Comparison of ENCODE assay signal across 14 mouse cellular contexts in genomic region chr4:129242761-129243160, GRCm38 (mm10). TPM values are rescaled to one million over a fixed set of nuclear protein-coding genes. Genes with fewer than 3 reads are reported as not detected.
DNase-seq lines count a peak whose midpoint lies in the region; ATAC-seq and TF ChIP-seq lines count a peak whose summit lies in the region.
"Had no signal": no experiment of that assay in that cellular context is flagged by ENCODE, and none has a peak within 500 bp of the region (broad histone marks: within the 10 kb centered on the region; RNA-seq: fewer than 3 reads in every experiment).

No protein-coding gene starts in this region.

- ATAC-seq in forebrain, embryonic 12.5 days (ENCODE audit: low FRiP score), result no peak
- ATAC-seq in forebrain, embryonic 15.5 days (replicated peaks), result no peak
- no peak for ATAC-seq in midbrain, postnatal 0 days (ENCODE audit: low FRiP score)
- no peak for ATAC-seq in hindbrain, embryonic 14.5 days (ENCODE audit: low FRiP score)
- no peak for ATAC-seq in stomach, embryonic 15.5 days (ENCODE audit: insufficient read depth, low FRiP score, low read depth)

- no peak for TF ChIP-seq CTCF in midbrain, postnatal 0 days (IDR thresholded peaks at IDR 0.05)

- intact Hi-C loops in gastrocnemius, postnatal 14 days (cut with DNase I; ENCODE audit: low total_unique reads), result no loop called here

- H3K9me3 ChIP-seq in forebrain, embryonic 12.5 days, result no peaks in the 10 kb centered on the region
- H3K9me3 ChIP-seq in forebrain, embryonic 15.5 days, result no peaks in the 10 kb centered on the region
- H3K9me3 ChIP-seq in midbrain, embryonic 10.5 days (replicated peaks), result no peaks in the 10 kb centered on the region
- H3K9me3 ChIP-seq in midbrain, postnatal 0 days (ENCODE audit: low read length), result no peaks in the 10 kb centered on the region
- H3K9me3 ChIP-seq in hindbrain, embryonic 14.5 days (ENCODE audit: control insufficient read depth, low read length), result no peaks in the 10 kb centered on the region
- no peaks in the 10 kb centered on the region for H3K9me3 ChIP-seq in stomach, embryonic 15.5 days
- H3K9me3 ChIP-seq: neural tube, embryonic 12.5 days had no signal

- H3K36me3 ChIP-seq in forebrain, embryonic 12.5 days (replicated peaks), result no peaks in the 10 kb centered on the region
- H3K36me3 ChIP-seq in forebrain, embryonic 15.5 days, result no peaks in the 10 kb centered on the region
- no peaks in the 10 kb centered on the region for H3K36me3 ChIP-seq in midbrain, embryonic 10.5 days
- no peaks in the 10 kb centered on the region for H3K36me3 ChIP-seq in midbrain, postnatal 0 days (ENCODE audit: insufficient read depth, low read length)
- no peaks in the 10 kb centered on the region for H3K36me3 ChIP-seq in hindbrain, embryonic 14.5 days (replicated peaks; ENCODE audit: control insufficient read depth, insufficient read depth)
- H3K36me3 ChIP-seq in stomach, embryonic 15.5 days, result no peaks in the 10 kb centered on the region
- H3K36me3 ChIP-seq: neural tube, embryonic 12.5 days had no signal

- 18% methylated on average over 4 of the region's 4 CpGs for WGBS in forebrain, embryonic 12.5 days
- WGBS in forebrain, embryonic 15.5 days, result 22% methylated on average over 4 of the region's 4 CpGs
- WGBS in midbrain, embryonic 10.5 days, result 21% methylated on average over 4 of the region's 4 CpGs
- 36% methylated on average over 4 of the region's 4 CpGs for WGBS in midbrain, postnatal 0 days
- WGBS in hindbrain, embryonic 14.5 days, result 15% methylated on average over 4 of the region's 4 CpGs
- WGBS in stomach, embryonic 15.5 days, result 36% methylated on average over 4 of the region's 4 CpGs

- DNase-seq in midbrain, embryonic 10.5 days (ENCODE audit: low spot score), result peak; percentile 48
- no peak for DNase-seq in midbrain, postnatal 0 days (ENCODE audit: low spot score)
- DNase-seq in hindbrain, embryonic 14.5 days (ENCODE audit: low spot score), result no peak
- DNase-seq in gastrocnemius, postnatal 14 days, result no peak
- DNase-seq in thymus, postnatal 0 days (ENCODE audit: low spot score), result no peak
- DNase-seq: B cell, adult 2 months; cerebellum, adult 18-20 months; kidney, adult 18-20 months had no signal

- H3K9ac ChIP-seq in forebrain, embryonic 12.5 days, result no peak overlapping the region
- no peak overlapping the region for H3K9ac ChIP-seq in forebrain, embryonic 15.5 days (replicated peaks)
- no peak overlapping the region for H3K9ac ChIP-seq in midbrain, postnatal 0 days (replicated peaks; ENCODE audit: low read length, poor library complexity, severe bottlenecking)
- no peak overlapping the region for H3K9ac ChIP-seq in hindbrain, embryonic 14.5 days
- no peak overlapping the region for H3K9ac ChIP-seq in stomach, embryonic 15.5 days
- H3K9ac ChIP-seq: liver, embryonic 14.5 days had no signal

- H3K4me1 ChIP-seq in forebrain, embryonic 12.5 days, result peaks cover 43% of the 10 kb centered on the region
- H3K4me1 ChIP-seq in forebrain, embryonic 15.5 days, result peaks cover 15% of the 10 kb centered on the region
- peaks cover 76% of the 10 kb centered on the region for H3K4me1 ChIP-seq in midbrain, embryonic 10.5 days
- peaks cover 5% of the 10 kb centered on the region for H3K4me1 ChIP-seq in midbrain, postnatal 0 days (ENCODE audit: insufficient read depth, low read length)
- H3K4me1 ChIP-seq in hindbrain, embryonic 14.5 days (replicated peaks; ENCODE audit: control insufficient read depth, insufficient read depth, low read length), result peaks cover 18% of the 10 kb centered on the region; the same call in 1 of the 2 replicates
- H3K4me1 ChIP-seq in stomach, embryonic 15.5 days, result peaks cover 51% of the 10 kb centered on the region

- peak overlapping the region; percentile 17; the same call in 1 of the 2 replicates for H3K4me2 ChIP-seq in forebrain, embryonic 12.5 days
- H3K4me2 ChIP-seq in forebrain, embryonic 15.5 days (replicated peaks), result no peak overlapping the region
- no peak overlapping the region for H3K4me2 ChIP-seq in midbrain, postnatal 0 days (ENCODE audit: low read depth, low read length, poor library complexity, severe bottlenecking)
- no peak overlapping the region for H3K4me2 ChIP-seq in hindbrain, embryonic 14.5 days (replicated peaks)
- 0 out of 2 replicates have a peak overlapping the region, but pooled peaks have one; percentile 2 for H3K4me2 ChIP-seq in stomach, embryonic 15.5 days
- H3K4me2 ChIP-seq: neural tube, embryonic 12.5 days had no signal

- no peak overlapping the region for H3K27ac ChIP-seq in forebrain, embryonic 12.5 days
- H3K27ac ChIP-seq in forebrain, embryonic 15.5 days (replicated peaks), result no peak overlapping the region
- peak overlapping the region; percentile 79 for H3K27ac ChIP-seq in midbrain, embryonic 10.5 days (replicated peaks)
- H3K27ac ChIP-seq in midbrain, postnatal 0 days (ENCODE audit: low read depth, low read length), result no peak overlapping the region
- peak overlapping the region; percentile 32; the same call in 1 of the 2 replicates for H3K27ac ChIP-seq in hindbrain, embryonic 14.5 days
- peak overlapping the region; percentile 68 for H3K27ac ChIP-seq in stomach, embryonic 15.5 days
- H3K27ac ChIP-seq: liver, embryonic 14.5 days; neural tube, embryonic 12.5 days had no signal

- no peak overlapping the region for H3K4me3 ChIP-seq in forebrain, embryonic 12.5 days (replicated peaks)
- no peak overlapping the region for H3K4me3 ChIP-seq in forebrain, embryonic 15.5 days
- H3K4me3 ChIP-seq in midbrain, embryonic 10.5 days, result no peak overlapping the region
- H3K4me3 ChIP-seq in midbrain, postnatal 0 days (ENCODE audit: low read depth, low read length), result no peak overlapping the region
- H3K4me3 ChIP-seq in hindbrain, embryonic 14.5 days (replicated peaks; ENCODE audit: low read length), result no peak overlapping the region
- no peak overlapping the region for H3K4me3 ChIP-seq in stomach, embryonic 15.5 days (replicated peaks)
- H3K4me3 ChIP-seq: neural tube, embryonic 12.5 days had no signal

- H3K27me3 ChIP-seq in forebrain, embryonic 12.5 days, result peaks cover 49% of the 10 kb centered on the region
- peaks cover 15% of the 10 kb centered on the region for H3K27me3 ChIP-seq in forebrain, embryonic 15.5 days
- H3K27me3 ChIP-seq in midbrain, embryonic 10.5 days (ENCODE audit: low read depth, poor library complexity, severe bottlenecking), result peaks cover 62% of the 10 kb centered on the region
- H3K27me3 ChIP-seq in midbrain, postnatal 0 days (ENCODE audit: insufficient read depth, low read length), result peaks cover 9% of the 10 kb centered on the region; the same call in 1 of the 2 replicates
- H3K27me3 ChIP-seq in hindbrain, embryonic 14.5 days (ENCODE audit: control insufficient read depth, insufficient read depth, low read length), result peaks cover 16% of the 10 kb centered on the region
- no peaks in the 10 kb centered on the region for H3K27me3 ChIP-seq in stomach, embryonic 15.5 days (replicated peaks)

RNA-seq across cellular contexts. Expression of gene C77080, which starts 18.4 kb away (rescaled TPM):
- 4.4 and 4.7 TPM in 2 replicates for polyA plus RNA-seq in forebrain, embryonic 12.5 days (2016; fragmentation: Nextera tagmentation; extraction: Ambion mirVana)
- 4.1 and 4.5 TPM in 2 replicates for polyA plus RNA-seq in forebrain, embryonic 15.5 days (2015; fragmentation: Nextera tagmentation; extraction: Ambion mirVana)
- 2.7 and 3.7 TPM in 2 replicates for polyA plus RNA-seq in midbrain, embryonic 10.5 days (2016; fragmentation: Nextera tagmentation; extraction: Ambion mirVana)
- 16.6 and 25.6 TPM in 2 replicates for total RNA-seq in midbrain, postnatal 0 days (2014; rRNA removed)
- polyA plus RNA-seq in midbrain, postnatal 0 days (2015; fragmentation: Nextera tagmentation; extraction: Ambion mirVana), result 5.2 and 5.5 TPM in 2 replicates
- 5.8 and 7.0 TPM in 2 replicates for polyA plus RNA-seq in hindbrain, embryonic 14.5 days (2014; fragmentation: Nextera tagmentation; extraction: Ambion mirVana)
- 11.8 and 12.6 TPM in 2 replicates for polyA plus RNA-seq in stomach, embryonic 15.5 days (2015; fragmentation: Nextera tagmentation; extraction: Ambion mirVana)
- 1 to 10 TPM; 2.3 to 2.5 TPM for total RNA-seq in gastrocnemius, postnatal 14 days (2021)
- 3.3 and 3.6 TPM in 2 replicates for polyA plus RNA-seq in thymus, postnatal 0 days (2015; fragmentation: Nextera tagmentation; extraction: Ambion mirVana)

RNA-seq across cellular contexts. Expression of gene Sync, which starts 44.7 kb away (rescaled TPM):
- 0.29 and 0.40 TPM in 2 replicates for polyA plus RNA-seq in forebrain, embryonic 12.5 days (2016; fragmentation: Nextera tagmentation; extraction: Ambion mirVana)
- polyA plus RNA-seq in forebrain, embryonic 15.5 days (2015; fragmentation: Nextera tagmentation; extraction: Ambion mirVana), result 0.13 and 0.36 TPM in 2 replicates
- polyA plus RNA-seq in midbrain, embryonic 10.5 days (2016; fragmentation: Nextera tagmentation; extraction: Ambion mirVana), result 0.30 and 0.47 TPM in 2 replicates
- total RNA-seq in midbrain, postnatal 0 days (2014; rRNA removed), result 2.1 and 2.6 TPM in 2 replicates
- 1.1 and 1.3 TPM in 2 replicates for polyA plus RNA-seq in midbrain, postnatal 0 days (2015; fragmentation: Nextera tagmentation; extraction: Ambion mirVana)
- 1.2 and 2.2 TPM in 2 replicates for polyA plus RNA-seq in hindbrain, embryonic 14.5 days (2014; fragmentation: Nextera tagmentation; extraction: Ambion mirVana)
- 2.0 and 2.1 TPM in 2 replicates for polyA plus RNA-seq in stomach, embryonic 15.5 days (2015; fragmentation: Nextera tagmentation; extraction: Ambion mirVana)
- total RNA-seq in gastrocnemius, postnatal 14 days (2021), result 10 to 100 TPM; 50.0 to 63.6 TPM
- polyA plus RNA-seq in thymus, postnatal 0 days (2015; fragmentation: Nextera tagmentation; extraction: Ambion mirVana), result 0.31 and 0.35 TPM in 2 replicates
- total RNA-seq: megakaryocyte-erythroid progenitor cell, adult 5-6 weeks had no signal

RNA-seq across cellular contexts. Expression of gene Yars, which starts 53.2 kb away (rescaled TPM):
- 103 TPM in 2 replicates for polyA plus RNA-seq in forebrain, embryonic 12.5 days (2016; fragmentation: Nextera tagmentation; extraction: Ambion mirVana)
- 106 and 115 TPM in 2 replicates for polyA plus RNA-seq in forebrain, embryonic 15.5 days (2015; fragmentation: Nextera tagmentation; extraction: Ambion mirVana)
- 107 and 111 TPM in 2 replicates for polyA plus RNA-seq in midbrain, embryonic 10.5 days (2016; fragmentation: Nextera tagmentation; extraction: Ambion mirVana)
- total RNA-seq in midbrain, postnatal 0 days (2014; rRNA removed), result 66.8 and 81.9 TPM in 2 replicates
- polyA plus RNA-seq in midbrain, postnatal 0 days (2015; fragmentation: Nextera tagmentation; extraction: Ambion mirVana), result 107 and 111 TPM in 2 replicates
- 111 and 118 TPM in 2 replicates for polyA plus RNA-seq in hindbrain, embryonic 14.5 days (2014; fragmentation: Nextera tagmentation; extraction: Ambion mirVana)
- polyA plus RNA-seq in stomach, embryonic 15.5 days (2015; fragmentation: Nextera tagmentation; extraction: Ambion mirVana), result 72.3 and 80.0 TPM in 2 replicates
- 10 to 100 TPM; 38.6 to 38.9 TPM for total RNA-seq in gastrocnemius, postnatal 14 days (2021)
- 49.7 and 50.6 TPM in 2 replicates for polyA plus RNA-seq in thymus, postnatal 0 days (2015; fragmentation: Nextera tagmentation; extraction: Ambion mirVana)

RNA-seq across cellular contexts. Expression of gene S100pbp, which starts 53.2 kb away (rescaled TPM):
- 26.2 and 31.6 TPM in 2 replicates for polyA plus RNA-seq in forebrain, embryonic 12.5 days (2016; fragmentation: Nextera tagmentation; extraction: Ambion mirVana)
- polyA plus RNA-seq in forebrain, embryonic 15.5 days (2015; fragmentation: Nextera tagmentation; extraction: Ambion mirVana), result 15.3 and 17.2 TPM in 2 replicates
- 28.2 and 28.8 TPM in 2 replicates for polyA plus RNA-seq in midbrain, embryonic 10.5 days (2016; fragmentation: Nextera tagmentation; extraction: Ambion mirVana)
- 49.6 and 59.5 TPM in 2 replicates for total RNA-seq in midbrain, postnatal 0 days (2014; rRNA removed)
- 20.7 and 24.2 TPM in 2 replicates for polyA plus RNA-seq in midbrain, postnatal 0 days (2015; fragmentation: Nextera tagmentation; extraction: Ambion mirVana)
- 17.3 and 19.3 TPM in 2 replicates for polyA plus RNA-seq in hindbrain, embryonic 14.5 days (2014; fragmentation: Nextera tagmentation; extraction: Ambion mirVana)
- 13.1 and 14.1 TPM in 2 replicates for polyA plus RNA-seq in stomach, embryonic 15.5 days (2015; fragmentation: Nextera tagmentation; extraction: Ambion mirVana)
- total RNA-seq in gastrocnemius, postnatal 14 days (2021), result 1 to 10 TPM; 5.2 to 7.1 TPM
- polyA plus RNA-seq in thymus, postnatal 0 days (2015; fragmentation: Nextera tagmentation; extraction: Ambion mirVana), result 17.0 TPM in 2 replicates

Comparison
In these comparisons a context has a peak if more than half of its experiments do, and no peak if none do; other contexts are left out.
1. H3K27ac ChIP-seq: peak in midbrain, embryonic 10.5 days (single experiment), hindbrain, embryonic 14.5 days (single experiment) and stomach, embryonic 15.5 days (single experiment); none in forebrain, embryonic 12.5 days (single experiment), forebrain, embryonic 15.5 days (single experiment) and midbrain, postnatal 0 days (single experiment).
2. H3K4me2 ChIP-seq: peak in forebrain, embryonic 12.5 days (single experiment) and stomach, embryonic 15.5 days (single experiment); none in forebrain, embryonic 15.5 days (single experiment), midbrain, postnatal 0 days (single experiment) and hindbrain, embryonic 14.5 days (single experiment).